Mouse (Mus musculus) midbrain, embryonic 16.5 days (tissue): ENCODE results near the gene Ttc39d. TPM values are rescaled to one million over a fixed set of nuclear protein-coding genes. Genes with fewer than 3 reads are reported as not detected.

Experiments used
- ATAC-seq: fragments of 200-750 bp; cut with Nextera tagmentation; 2 replicates; pipeline ENCODE4 v1.8.0; 2017; ENCODE audit warnings: moderate TSS enrichment
- H3K27ac ChIP-seq: fragments of 300-500 bp; sonication (generic); 2 replicates; pipeline ENCODE4 v1.5.1; 2014; ENCODE audit warnings: mild to moderate bottlenecking, low read length, mixed read lengths
- H3K27me3 ChIP-seq: fragments of 300-500 bp; sonication (generic); 2 replicates; pipeline ENCODE4 v1.6.1; 2014; ENCODE audit warnings: low read depth, low read length, mixed read lengths; ENCODE audit not compliant: control insufficient read depth, insufficient read depth
- H3K36me3 ChIP-seq: fragments of 300-500 bp; sonication (generic); 2 replicates; pipeline ENCODE4 v1.6.1; 2014; ENCODE audit warnings: mild to moderate bottlenecking, low read length, moderate library complexity, mixed read lengths; ENCODE audit not compliant: control insufficient read depth, insufficient read depth
- H3K4me1 ChIP-seq: fragments of 300-500 bp; sonication (generic); 2 replicates; pipeline ENCODE4 v1.6.1; 2014; ENCODE audit warnings: mild to moderate bottlenecking, low read length, mixed read lengths; ENCODE audit not compliant: control insufficient read depth, insufficient read depth
- H3K4me2 ChIP-seq: fragments of 300-500 bp; sonication (generic); 2 replicates; pipeline ENCODE4 v1.6.1; 2014; ENCODE audit warnings: mild to moderate bottlenecking, low read length, mixed read lengths
- H3K4me3 ChIP-seq: fragments of 300-500 bp; sonication (generic); 2 replicates; pipeline ENCODE4 v1.5.1; 2014; ENCODE audit warnings: low read depth, mild to moderate bottlenecking, low read length, moderate library complexity, mixed read lengths
- H3K9ac ChIP-seq: fragments of 300-500 bp; sonication (generic); 2 replicates; pipeline ENCODE4 v1.6.1; 2014; ENCODE audit warnings: low read depth, low read length, mixed read lengths
- H3K9me3 ChIP-seq: fragments of 300-500 bp; sonication (generic); replicated peaks from 2 replicates; pipeline ENCODE4 v1.6.1; 2014; ENCODE audit warnings: mild to moderate bottlenecking, low read length, mixed read lengths; ENCODE audit not compliant: control insufficient read depth, poor library complexity, severe bottlenecking
- WGBS: fragments of 180-500 bp; shearing (Covaris S2); extraction: QIAGEN DNeasy Blood & Tissue Kit; methylation state at CpG from one replicate; pipeline ENCODE4 v1.1.7; 2014; 5-methylcytosine and 5-hydroxymethylcytosine counted together
- polyA plus RNA-seq: library from polyadenylated mRNA; unstranded; fragments of >200 nt; fragmentation: Nextera tagmentation; extraction: Ambion mirVana; gene quantifications from 2 replicates; pipeline ENCODE4 v1.2.1, GENCODE M21; 2015

Ttc39d gene
- polyA plus RNA-seq, 1 experiment from 2014 or later: 0.11 TPM

DNA sequence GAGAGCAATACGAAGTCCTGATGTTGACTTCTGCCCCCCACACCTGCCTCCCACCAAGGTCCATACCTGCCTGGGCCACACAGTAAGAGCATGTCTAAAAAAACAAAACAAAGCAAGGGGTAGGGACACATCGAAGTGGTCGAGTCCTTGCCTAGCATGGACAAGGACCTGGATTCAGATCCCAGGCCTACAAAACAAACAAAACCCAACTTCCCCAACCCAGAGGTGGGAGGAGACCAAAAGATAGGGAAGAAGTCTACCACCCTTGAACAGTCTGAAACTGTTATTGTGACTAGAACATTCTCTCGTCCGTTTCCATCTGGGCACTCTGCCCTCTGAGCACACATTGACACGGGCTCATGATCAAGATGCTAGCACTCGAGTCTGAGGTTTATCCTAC lies 27.1 kb downstream of the Ttc39d start:
- Histone ChIP-seq H3K36me3 (peaks cover 12% of the 10 kb centered on the region), H3K9ac (no peak overlapping the region), H3K4me1 (no peaks in the 10 kb centered on the region), H3K27me3 (no peaks in the 10 kb centered on the region), H3K27ac (no peak overlapping the region), H3K4me2 (no peak overlapping the region), H3K9me3 (no peaks in the 10 kb centered on the region), H3K4me3 (no peak overlapping the region)
- ATAC-seq: no peak
- 92% methylated on average over 7 of the region's 7 CpGs for WGBS

DNA sequence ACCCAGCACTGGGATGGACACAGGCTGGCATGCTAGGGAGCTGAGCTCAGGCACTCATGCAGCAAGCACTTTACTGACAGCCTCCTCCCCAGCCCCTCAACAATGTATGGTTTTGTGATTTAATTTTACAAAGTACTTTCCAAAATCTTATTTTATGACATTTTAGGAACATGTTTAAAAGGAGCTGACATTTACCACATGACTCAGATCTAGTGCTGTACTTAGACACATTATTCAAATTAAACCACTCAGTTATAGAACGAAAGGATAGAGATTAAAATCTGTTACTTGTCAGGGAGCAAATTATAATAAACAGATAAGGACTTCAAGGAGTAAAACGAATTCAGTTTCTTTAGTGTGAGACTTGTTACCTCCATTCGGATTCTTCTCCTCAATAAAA lies 28.2 kb downstream of the Ttc39d start:
- no peak overlapping the region for H3K4me3 ChIP-seq
- 87% methylated on average over 3 of the region's 3 CpGs for WGBS
- no peak for ATAC-seq

DNA sequence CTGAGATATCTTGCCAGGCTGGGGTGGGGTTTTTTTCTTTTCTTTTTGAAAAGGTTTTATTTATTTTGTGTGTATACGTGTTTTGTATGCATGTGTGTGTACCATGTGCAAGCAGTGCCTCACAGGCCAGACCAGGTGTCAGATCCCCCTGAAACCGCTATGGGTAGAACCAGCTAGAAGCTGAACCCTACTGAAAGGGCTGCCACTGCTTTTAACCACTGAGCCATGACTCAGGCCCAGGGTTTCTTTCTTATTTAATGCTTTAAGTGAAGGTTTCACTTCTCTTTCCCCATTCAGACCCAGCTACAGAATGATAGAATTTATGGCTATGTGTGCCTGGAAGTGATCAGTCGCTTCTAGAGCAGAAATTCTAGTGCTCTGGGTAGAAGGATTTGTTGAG lies 29.5 kb downstream of the Ttc39d start:
- H3K9ac ChIP-seq: no peak overlapping the region
- H3K27me3 ChIP-seq: no peaks in the 10 kb centered on the region
- 89% methylated on average over 3 of the region's 3 CpGs for WGBS
- H3K4me1 ChIP-seq: no peaks in the 10 kb centered on the region
- H3K27ac ChIP-seq: no peak overlapping the region
- no peak overlapping the region for H3K4me2 ChIP-seq
- no peaks in the 10 kb centered on the region for H3K9me3 ChIP-seq
- H3K36me3 ChIP-seq: peaks cover 21% of the 10 kb centered on the region
- H3K4me3 ChIP-seq: no peak overlapping the region
- no peak for ATAC-seq

More for the DNA sequence above, 28.2 kb downstream of the Ttc39d start:
- no peaks in the 10 kb centered on the region for H3K4me1 ChIP-seq
- H3K27me3 ChIP-seq: no peaks in the 10 kb centered on the region
- no peak overlapping the region for H3K9ac ChIP-seq
- peaks cover 15% of the 10 kb centered on the region for H3K36me3 ChIP-seq
- H3K4me2 ChIP-seq: no peak overlapping the region
- H3K27ac ChIP-seq: no peak overlapping the region
- no peaks in the 10 kb centered on the region for H3K9me3 ChIP-seq

DNA sequence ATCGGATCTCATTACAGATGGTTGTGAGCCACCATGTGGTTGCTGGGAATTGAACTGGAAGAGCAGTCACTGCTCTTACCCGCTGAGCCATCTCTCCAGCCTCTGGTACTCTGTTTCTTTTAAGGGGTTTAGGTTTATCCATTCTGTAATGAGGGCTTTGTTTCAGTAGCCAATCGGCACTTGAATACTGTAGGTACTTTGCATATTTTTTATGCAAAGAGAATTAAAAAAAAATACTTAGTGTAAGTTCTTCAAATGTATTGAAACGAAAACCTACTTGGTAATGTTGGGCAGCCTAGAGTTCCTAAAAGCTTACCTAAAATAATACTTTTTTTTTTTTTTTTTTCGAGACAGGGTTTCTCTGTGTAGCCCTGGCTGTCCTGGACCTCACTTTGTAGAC lies 30.2 kb downstream of the Ttc39d start:
- Histone ChIP-seq H3K27me3 (no peaks in the 10 kb centered on the region), H3K9me3 (no peaks in the 10 kb centered on the region), H3K27ac (no peak overlapping the region), H3K36me3 (peaks cover 28% of the 10 kb centered on the region), H3K9ac (no peak overlapping the region), H3K4me3 (no peak overlapping the region), H3K4me1 (no peaks in the 10 kb centered on the region), H3K4me2 (no peak overlapping the region)
- 88% methylated on average over 5 of the region's 5 CpGs for WGBS
- ATAC-seq: no peak

DNA sequence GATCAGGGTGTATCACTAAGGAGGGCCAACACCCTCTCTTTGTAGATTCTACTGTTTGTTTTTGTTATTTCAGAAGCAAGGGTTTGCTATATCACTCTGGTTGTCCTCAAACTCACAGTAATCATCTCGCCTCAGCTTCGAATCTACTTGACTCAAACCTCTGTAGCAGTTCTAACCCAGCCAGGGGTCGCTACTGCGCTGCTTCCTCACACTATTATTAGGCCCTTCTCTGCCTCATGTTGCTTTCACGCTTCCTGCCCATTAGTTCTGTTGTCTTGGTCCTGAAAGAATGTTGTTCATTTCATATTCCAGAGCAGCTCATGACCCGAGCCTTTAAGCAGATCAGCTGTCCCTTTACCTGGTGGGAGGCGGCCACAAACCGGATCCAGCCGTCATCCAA lies 34.3 kb downstream of the Ttc39d start:
- 86% methylated on average over 9 of the region's 9 CpGs for WGBS
- no peaks in the 10 kb centered on the region for H3K4me1 ChIP-seq
- peaks cover 62% of the 10 kb centered on the region for H3K36me3 ChIP-seq
- no peaks in the 10 kb centered on the region for H3K9me3 ChIP-seq
- no peak overlapping the region for H3K4me2 ChIP-seq
- H3K9ac ChIP-seq: no peak overlapping the region
- H3K4me3 ChIP-seq: no peak overlapping the region
- no peak overlapping the region for H3K27ac ChIP-seq
- H3K27me3 ChIP-seq: no peaks in the 10 kb centered on the region
- ATAC-seq: no peak

DNA sequence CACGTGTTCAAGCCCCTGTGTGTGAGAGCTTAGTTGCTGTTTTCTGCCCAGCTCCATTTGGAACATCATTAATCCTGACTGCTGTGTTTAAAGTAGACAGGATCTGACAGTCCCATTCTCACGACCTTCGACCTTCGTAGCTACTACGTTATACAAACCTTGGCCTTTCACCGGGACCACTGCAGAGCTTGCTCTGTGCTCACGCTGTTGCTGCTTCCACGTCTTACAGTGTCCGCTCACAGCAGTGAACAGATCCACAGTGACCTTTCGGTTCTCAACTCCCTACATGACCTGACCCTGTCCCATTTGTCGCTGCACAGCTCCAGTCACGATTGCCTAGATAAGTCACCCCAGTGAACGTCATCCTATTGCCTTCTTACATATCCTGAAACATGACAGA lies 35.9 kb downstream of the Ttc39d start:
- no peaks in the 10 kb centered on the region for H3K4me1 ChIP-seq
- no peak overlapping the region for H3K27ac ChIP-seq
- no peak overlapping the region for H3K4me3 ChIP-seq
- H3K9me3 ChIP-seq: no peaks in the 10 kb centered on the region
- WGBS: 75% methylated on average over 13 of the region's 13 CpGs
- peaks cover 67% of the 10 kb centered on the region for H3K36me3 ChIP-seq
- H3K9ac ChIP-seq: no peak overlapping the region
- ATAC-seq: no peak
- no peaks in the 10 kb centered on the region for H3K27me3 ChIP-seq
- no peak overlapping the region for H3K4me2 ChIP-seq

DNA sequence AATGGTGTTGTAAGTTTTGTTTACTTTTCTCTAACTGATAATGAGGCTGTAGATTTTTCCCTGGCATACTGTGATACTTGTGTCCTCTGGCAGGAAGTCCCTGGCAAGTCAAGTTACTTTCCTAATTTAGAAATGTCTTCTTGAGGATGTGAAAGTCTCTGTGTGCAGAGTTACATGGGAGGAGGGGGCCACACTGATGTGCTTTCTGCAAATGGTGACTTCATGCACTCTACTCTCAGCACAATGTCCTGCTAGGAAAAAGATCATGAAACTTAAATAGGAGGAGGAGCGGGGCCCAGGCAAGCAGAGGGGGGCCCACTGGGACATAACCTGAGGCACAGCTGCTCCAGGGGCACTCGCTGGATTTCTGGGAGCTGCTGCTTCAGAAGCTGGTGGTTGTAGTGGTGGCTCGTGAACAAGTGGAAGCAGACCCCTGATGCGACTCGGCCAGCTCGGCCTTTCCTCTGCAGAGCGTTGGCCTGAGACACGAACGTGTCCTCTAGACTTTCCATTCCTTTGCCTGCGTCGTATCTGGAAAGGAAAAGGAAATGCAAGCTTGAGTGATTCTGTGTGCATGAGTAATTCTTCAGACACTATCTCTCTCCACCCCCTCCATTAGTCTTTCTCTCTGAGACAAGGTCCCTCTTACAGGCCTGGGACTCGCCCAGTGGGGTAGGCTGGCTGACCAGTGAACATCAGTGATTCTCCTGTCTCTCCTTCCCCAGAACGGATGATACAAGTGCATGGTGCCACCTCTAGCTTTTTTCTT lies 45.7 kb downstream of the Ttc39d start:
- 85% methylated on average over 13 of the region's 13 CpGs for WGBS
- H3K4me3 ChIP-seq: no peak overlapping the region
- H3K9me3 ChIP-seq: no peaks in the 10 kb centered on the region
- H3K27ac ChIP-seq: no peak overlapping the region
- no peaks in the 10 kb centered on the region for H3K27me3 ChIP-seq
- H3K36me3 ChIP-seq: peaks cover 72% of the 10 kb centered on the region
- ATAC-seq: no peak
- no peak overlapping the region for H3K4me2 ChIP-seq
- no peak overlapping the region for H3K9ac ChIP-seq
- H3K4me1 ChIP-seq: no peaks in the 10 kb centered on the region

DNA sequence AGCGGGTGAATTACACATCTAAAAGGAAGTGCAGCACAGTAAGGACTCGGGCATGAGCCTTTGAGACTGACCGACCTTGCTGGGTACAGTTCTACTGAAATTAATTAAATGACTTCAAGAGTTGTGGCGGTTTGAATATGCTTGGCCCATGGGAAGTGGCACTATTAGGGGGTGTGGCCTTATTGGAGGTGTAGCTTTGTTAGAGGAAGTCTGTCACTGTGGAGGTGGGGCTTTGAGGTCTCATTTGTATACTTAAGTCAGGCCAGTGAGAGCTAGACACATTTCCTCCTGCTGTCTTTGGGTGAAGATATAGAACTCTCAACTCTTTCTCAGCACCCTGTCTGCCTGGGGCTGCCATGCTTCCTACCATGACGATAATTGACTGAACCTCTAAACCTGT lies 47.2 kb downstream of the Ttc39d start:
- 95% methylated on average over 5 of the region's 5 CpGs for WGBS
- no peak overlapping the region for H3K4me2 ChIP-seq
- no peak overlapping the region for H3K27ac ChIP-seq
- H3K9ac ChIP-seq: no peak overlapping the region
- H3K4me3 ChIP-seq: no peak overlapping the region
- H3K4me1 ChIP-seq: no peaks in the 10 kb centered on the region
- H3K36me3 ChIP-seq: peaks cover 68% of the 10 kb centered on the region
- H3K27me3 ChIP-seq: no peaks in the 10 kb centered on the region
- no peaks in the 10 kb centered on the region for H3K9me3 ChIP-seq
- ATAC-seq: no peak

DNA sequence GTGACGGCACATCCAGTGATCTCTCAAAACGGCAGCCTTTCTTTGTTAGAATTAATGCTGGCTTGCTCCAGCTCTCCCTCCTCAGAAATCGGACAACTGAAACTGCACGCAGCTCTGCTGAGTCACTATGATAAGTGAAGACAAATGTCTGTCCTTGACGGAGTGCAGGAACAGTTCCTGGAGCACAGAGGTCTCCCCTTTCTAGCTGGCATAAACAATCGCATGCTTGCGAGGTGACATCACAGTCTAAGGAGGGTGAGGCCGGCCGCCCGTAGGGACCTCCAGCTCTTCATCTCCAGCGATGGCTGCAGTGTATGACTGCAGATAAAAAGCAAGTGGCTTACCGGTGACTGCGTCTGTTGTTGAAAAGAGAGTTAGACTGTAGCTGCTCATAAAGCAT lies 47.9 kb downstream of the Ttc39d start:
- H3K9ac ChIP-seq: no peak overlapping the region
- H3K27me3 ChIP-seq: no peaks in the 10 kb centered on the region
- peaks cover 70% of the 10 kb centered on the region for H3K36me3 ChIP-seq
- no peak for ATAC-seq
- H3K27ac ChIP-seq: no peak overlapping the region
- no peaks in the 10 kb centered on the region for H3K4me1 ChIP-seq
- WGBS: 83% methylated on average over 13 of the region's 13 CpGs
- H3K4me2 ChIP-seq: no peak overlapping the region
- H3K4me3 ChIP-seq: no peak overlapping the region
- H3K9me3 ChIP-seq: no peaks in the 10 kb centered on the region
